Mouse (Mus musculus): ENCODE measurements around the gene Pphln1. TPM values are rescaled to one million over a fixed set of nuclear protein-coding genes. Genes with fewer than 3 reads are reported as not detected.

Gene Pphln1
- total RNA-seq, 2 experiments from 2014 or later: 12.2 to 12.4 TPM

- no peak for DNase-seq (ENCODE audit: low spot score)
Measured at GRCm38 (mm10) chr15:93422537-93422936, 24.4 kb downstream of the Pphln1 start.

GRCm38 (mm10) chr15:93433811-93434210 lies 35.7 kb downstream of the Pphln1 start:
- DNase-seq (ENCODE audit: low spot score): no peak

DNA sequence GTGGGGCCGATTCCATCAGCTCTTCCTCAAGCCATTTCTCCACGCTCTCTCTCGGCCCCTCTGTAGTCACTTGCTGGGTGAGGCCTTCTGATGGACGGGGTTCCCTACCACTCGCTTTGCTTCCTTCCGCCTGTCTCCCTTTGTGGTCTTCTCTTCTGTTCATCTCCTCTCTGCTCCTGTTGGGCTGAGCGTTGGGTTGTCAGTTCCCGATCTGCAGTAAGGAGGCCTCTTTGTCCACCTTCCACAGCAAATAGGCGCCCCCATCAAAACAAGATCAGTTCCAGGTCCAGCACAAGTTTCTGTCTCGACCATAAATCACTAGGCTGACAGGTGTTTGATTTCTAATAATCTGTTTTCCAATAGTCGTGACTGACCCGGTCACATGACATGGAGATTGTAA lies 37.8 kb downstream of the Pphln1 start:
- DNase-seq (ENCODE audit: low spot score): no peak

DNA sequence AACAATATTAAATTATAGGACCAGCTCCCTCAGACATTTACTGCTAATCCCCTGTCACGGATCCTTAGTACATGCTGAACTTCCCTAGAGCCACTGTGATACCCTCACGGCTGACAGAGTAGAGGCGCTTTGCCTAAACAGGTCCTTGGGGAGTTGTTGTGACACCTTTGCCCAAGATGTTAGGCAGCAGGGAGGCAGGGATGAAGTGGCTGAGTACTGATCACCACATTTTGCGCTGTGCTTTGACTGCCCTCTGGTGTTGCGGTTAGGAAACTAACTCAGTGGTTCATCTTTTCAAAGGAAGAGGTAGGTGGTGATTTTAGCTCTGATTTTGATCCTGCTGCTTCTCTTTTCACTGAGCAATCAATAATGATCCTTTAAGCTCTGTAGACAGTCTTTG lies 40.5 kb downstream of the Pphln1 start:
- peak; percentile 51 for DNase-seq (ENCODE audit: low spot score)

- DNase-seq (ENCODE audit: low spot score): no peak
Measured at GRCm38 (mm10) chr15:93442271-93442670, 44.1 kb downstream of the Pphln1 start.

DNA sequence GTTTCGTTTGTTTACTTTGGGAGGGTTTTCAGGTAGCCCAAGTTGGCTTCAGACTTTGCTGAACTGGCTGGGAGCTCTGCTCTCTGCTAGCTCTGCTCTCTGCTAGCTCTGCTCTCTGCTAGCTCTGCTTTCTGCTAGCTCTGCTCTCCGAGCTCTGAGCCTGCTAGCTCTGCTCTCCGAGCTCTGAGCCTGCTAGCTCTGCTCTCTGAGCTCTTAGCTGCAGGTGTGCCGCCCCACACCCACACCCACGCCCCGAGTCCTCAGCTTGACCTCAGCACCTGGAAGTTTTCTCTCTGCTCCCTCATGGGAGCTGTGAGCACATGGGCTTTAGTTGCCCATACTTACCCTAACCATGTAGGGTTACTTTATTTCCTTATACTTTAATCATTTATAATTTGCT lies 45.5 kb downstream of the Pphln1 start:
- DNase-seq (ENCODE audit: low spot score): no peak

GRCm38 (mm10) chr15:93448862-93449261 lies 50.7 kb downstream of the Pphln1 start:
- no peak for DNase-seq (ENCODE audit: low spot score)

GRCm38 (mm10) chr15:93453296-93453695 lies 55.1 kb downstream of the Pphln1 start:
- DNase-seq (ENCODE audit: low spot score): no peak

- DNase-seq (ENCODE audit: low spot score): no peak
Measured at GRCm38 (mm10) chr15:93456005-93456404, 57.9 kb downstream of the Pphln1 start.

GRCm38 (mm10) chr15:93459422-93459821 lies 61.3 kb downstream of the Pphln1 start:
- DNase-seq (ENCODE audit: low spot score): no peak

DNA sequence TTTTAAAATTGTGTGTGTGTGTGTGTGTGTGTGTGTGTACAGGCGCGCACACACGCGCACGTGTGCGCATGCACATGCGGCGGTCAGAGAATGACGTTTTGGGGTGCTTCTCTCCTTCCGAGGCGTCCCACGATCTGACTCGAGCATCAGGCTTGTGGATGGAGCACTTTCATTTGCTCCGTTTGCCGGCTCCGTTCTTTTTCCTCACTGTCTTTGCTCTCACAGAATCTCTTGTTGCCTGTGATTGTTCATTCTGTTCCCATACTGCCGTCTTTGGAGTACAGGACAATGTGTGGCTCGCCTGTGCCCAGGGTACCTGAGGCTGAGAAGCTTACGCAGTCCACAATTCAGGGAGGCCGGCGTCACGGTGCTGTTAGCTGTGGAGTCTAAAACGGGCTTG lies 62.9 kb downstream of the Pphln1 start:
- no peak for DNase-seq (ENCODE audit: low spot score)

DNA sequence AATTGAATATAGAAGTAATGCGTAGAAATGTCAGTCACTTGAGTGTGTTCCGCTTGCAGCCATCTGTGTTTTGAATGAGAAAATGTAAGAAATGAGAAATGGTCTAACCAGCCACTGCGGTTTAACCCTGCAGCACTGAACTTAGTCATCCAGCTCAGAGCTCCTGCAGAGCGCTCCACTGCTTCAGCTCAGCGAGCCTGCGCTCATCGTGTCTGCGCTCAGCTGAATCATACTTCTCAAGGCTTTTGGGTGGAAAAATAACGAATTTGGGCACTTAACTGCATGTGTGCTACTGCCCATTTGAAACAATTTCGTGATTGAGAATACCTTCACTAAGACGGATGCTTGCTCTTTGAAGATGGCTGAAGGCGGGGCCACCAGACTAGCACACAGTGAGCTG lies 73.5 kb downstream of the Pphln1 start:
- DNase-seq (ENCODE audit: low spot score): no peak

DNA sequence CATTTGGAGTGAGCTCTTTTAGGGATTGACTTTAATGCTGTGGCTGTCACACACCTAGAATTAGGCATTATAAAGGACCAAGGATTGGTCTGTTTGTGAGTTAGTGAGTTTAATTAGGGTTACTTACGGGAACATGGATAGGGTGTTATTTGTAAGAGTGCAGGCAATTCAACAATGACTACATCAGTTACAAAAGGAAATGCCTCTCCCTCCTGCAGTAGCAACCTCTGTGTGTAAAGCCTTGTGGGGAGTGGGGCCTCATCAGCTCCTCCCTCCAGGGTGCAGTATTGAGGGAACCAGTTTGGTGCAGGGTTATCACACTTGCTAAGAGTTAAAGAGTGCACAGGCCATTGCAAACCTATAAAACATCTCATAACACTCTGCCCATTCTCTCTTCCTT lies 73.9 kb downstream of the Pphln1 start:
- no peak for DNase-seq (ENCODE audit: low spot score)

GRCm38 (mm10) chr15:93474277-93474676 lies 76.1 kb downstream of the Pphln1 start:
- no peak for DNase-seq (ENCODE audit: low spot score)

DNA sequence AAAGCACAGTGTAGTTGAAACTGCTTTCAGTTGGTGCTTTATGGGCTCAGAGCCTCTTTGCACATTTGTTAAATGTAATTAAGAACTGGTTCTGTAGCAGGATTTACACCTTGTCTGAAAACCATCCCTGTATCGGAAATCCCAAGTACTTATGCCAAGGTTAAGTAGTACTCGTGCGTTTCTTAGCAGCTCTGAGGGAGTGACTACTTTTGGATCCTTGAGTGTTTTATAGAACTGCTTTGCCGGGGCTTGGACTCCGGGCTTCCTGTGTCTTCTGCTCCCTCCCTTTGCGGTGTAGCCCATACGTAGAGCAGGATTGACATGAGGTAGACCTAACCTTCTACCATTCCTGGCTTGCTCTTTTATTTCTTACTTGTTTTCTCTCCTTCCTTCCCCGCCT lies 77.5 kb downstream of the Pphln1 start:
- DNase-seq (ENCODE audit: low spot score): no peak

GRCm38 (mm10) chr15:93477729-93478128 lies 79.6 kb downstream of the Pphln1 start:
- DNase-seq (ENCODE audit: low spot score): no peak

DNA sequence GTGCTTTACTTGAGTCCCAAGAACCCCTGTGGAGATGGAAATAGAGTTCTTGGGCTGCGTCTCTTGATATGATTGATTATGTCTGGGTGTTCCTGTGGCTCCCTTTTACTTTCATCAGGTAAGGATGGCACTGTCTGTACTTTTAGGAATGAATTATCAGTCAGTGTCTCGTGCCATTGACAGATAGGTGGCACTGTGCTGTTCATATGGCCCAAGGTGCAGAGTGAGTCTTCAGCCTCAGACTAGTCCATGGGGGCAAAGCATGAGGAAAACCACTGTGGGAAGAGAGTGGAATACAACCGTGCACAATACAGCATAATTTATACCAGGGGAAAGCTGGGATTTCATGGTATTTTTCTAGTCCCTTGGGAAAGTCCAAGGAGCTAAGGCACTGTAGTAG lies 80.5 kb downstream of the Pphln1 start:
- DNase-seq (ENCODE audit: low spot score): no peak

GRCm38 (mm10) chr15:93479445-93479844 lies 81.3 kb downstream of the Pphln1 start:
- no peak for DNase-seq (ENCODE audit: low spot score)

GRCm38 (mm10) chr15:93481112-93481511 lies 83.0 kb downstream of the Pphln1 start:
- no peak for DNase-seq (ENCODE audit: low spot score)

GRCm38 (mm10) chr15:93484261-93484710 lies 86.1 kb downstream of the Pphln1 start:
- no peak for DNase-seq (ENCODE audit: low spot score)

- no peak for DNase-seq (ENCODE audit: low spot score)
Measured at GRCm38 (mm10) chr15:93485252-93485651, 87.1 kb downstream of the Pphln1 start.

DNA sequence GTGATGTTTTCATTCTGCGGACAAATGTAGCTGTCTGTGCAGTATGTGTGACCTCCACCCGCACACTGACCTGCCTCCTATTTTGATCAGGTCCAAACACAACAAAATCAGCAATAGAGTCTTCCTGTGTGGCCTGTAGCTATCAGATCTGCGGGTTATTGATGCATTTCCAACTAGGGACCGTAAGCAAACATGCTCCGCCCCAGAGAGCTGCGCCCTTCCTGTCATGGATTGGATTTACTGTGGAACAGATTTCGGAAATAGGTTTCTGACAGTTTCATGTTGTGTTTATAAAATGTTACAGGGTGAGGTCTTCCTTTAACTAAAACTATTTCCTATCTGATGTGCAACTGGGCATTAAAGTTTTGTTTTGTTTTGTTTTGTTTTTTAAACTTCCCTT lies 87.9 kb downstream of the Pphln1 start:
- no peak for DNase-seq (ENCODE audit: low spot score)

DNA sequence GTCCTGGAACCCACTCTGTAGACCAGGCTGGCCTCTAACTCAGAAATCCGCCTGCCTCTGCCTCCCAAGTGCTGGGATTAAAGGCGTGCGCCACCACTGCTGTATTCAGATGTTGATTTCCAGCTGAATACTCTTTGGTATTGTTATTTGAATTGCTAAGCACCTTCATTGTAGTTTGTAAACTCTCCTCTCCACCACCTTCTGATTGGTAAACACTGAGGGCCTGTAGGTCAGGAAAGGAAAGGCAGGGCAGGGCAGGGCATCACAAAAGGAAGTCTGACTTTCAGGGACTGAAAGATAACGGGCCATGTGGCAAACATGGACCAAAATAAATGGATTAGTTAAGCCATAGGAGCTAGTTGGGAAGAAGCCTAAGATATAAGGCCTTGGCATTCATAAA lies 91.4 kb downstream of the Pphln1 start:
- DNase-seq (ENCODE audit: low spot score): no peak

DNA sequence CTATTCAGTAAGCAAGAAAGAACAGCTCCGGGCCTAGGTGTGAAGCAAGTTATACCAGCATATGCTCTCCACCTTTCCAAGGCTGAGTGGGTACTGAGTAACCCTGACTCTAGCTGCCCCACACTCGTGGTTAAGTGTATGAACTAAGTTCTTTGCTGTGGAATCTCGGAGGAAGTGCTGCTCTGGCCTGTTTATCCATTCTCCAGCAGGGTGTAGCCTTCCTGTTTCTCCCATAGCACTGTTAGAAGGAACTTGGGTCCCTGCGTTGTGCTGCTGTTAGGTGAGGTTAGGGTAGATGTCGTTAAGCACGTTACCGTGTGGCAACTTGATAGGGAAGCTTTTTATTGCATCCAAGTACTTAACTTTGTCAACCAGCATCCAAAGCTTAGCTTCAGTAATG lies 96.5 kb downstream of the Pphln1 start:
- DNase-seq (ENCODE audit: low spot score): no peak

Data from gastrocnemius, adult 18-20 months (tissue).